Mouse (Mus musculus) cerebellum, adult 2 months (tissue): ENCODE results near the gene Rad51b. TPM values are rescaled to one million over a fixed set of nuclear protein-coding genes. Genes with fewer than 3 reads are reported as not detected.

Experiments
- DNase-seq, 2 experiments: peaks; one replicate each; pipeline ENCODE4 v3.0.0; 2021
- H3K27ac ChIP-seq: fragments of 200-500 bp; 2 replicates; pipeline ENCODE4 v1.5.1; 2012; ENCODE audit warnings: low read length, control low read depth, inconsistent platforms; ENCODE audit not compliant: insufficient read depth
- H3K27me3 ChIP-seq: fragments of 200-500 bp; 2 replicates; pipeline ENCODE4 v1.6.1; 2012; ENCODE audit warnings: inconsistent platforms, mild to moderate bottlenecking, low read length, moderate library complexity; ENCODE audit not compliant: control insufficient read depth, insufficient read depth
- H3K4me1 ChIP-seq: fragments of 200-500 bp; 2 replicates; pipeline ENCODE4 v1.6.1; 2011; ENCODE audit warnings: low read length; ENCODE audit not compliant: control insufficient read depth, insufficient read depth
- H3K4me3 ChIP-seq: fragments of 200-500 bp; replicated peaks from 2 replicates; pipeline ENCODE3; 2011; ENCODE audit warnings: mild to moderate bottlenecking, low read depth, low read length, control low read depth; ENCODE audit not compliant: insufficient read depth
- CTCF ChIP-seq: fragments of 200-500 bp; IDR thresholded peaks from 2 replicates; pipeline ENCODE4 v1.5.1; 2011; ENCODE audit warnings: low read depth, mild to moderate bottlenecking, control low read depth, low read length, moderate library complexity, borderline replicate concordance; ENCODE audit not compliant: insufficient read depth
- POLR2A ChIP-seq: fragments of 200-500 bp; IDR thresholded peaks from 2 replicates; pipeline ENCODE4 v1.6.1; 2011; ENCODE audit warnings: low read length, control low read depth, borderline replicate concordance; ENCODE audit not compliant: insufficient read depth
- WGBS: fragments of 180-500 bp; shearing (Covaris S2); methylation state at CpG from one replicate; pipeline ENCODE4 v1.1.7; 2018; 5-methylcytosine and 5-hydroxymethylcytosine counted together
- polyA plus RNA-seq: library from polyadenylated mRNA; depleted of rRNA; stranded (reverse); fragments of >200 nt; gene quantifications from 2 replicates; pipeline ENCODE4 v1.2.3, GENCODE M21; 2012

Rad51b gene
- polyA plus RNA-seq, 1 experiment = 0.23 TPM

- no peak overlapping the region for H3K27ac ChIP-seq
- no peak overlapping the region for H3K4me3 ChIP-seq
- 71% methylated on average over 12 of the region's 12 CpGs for WGBS
- TF ChIP-seq CTCF (no peak), POLR2A (no peak)
- no peak for DNase-seq
- no peaks in the 10 kb centered on the region for H3K27me3 ChIP-seq
- no peaks in the 10 kb centered on the region; the same call in 1 of the 2 replicates for H3K4me1 ChIP-seq
Observed at GRCm38 (mm10) chr12:79839096-79839941, 542.2 kb downstream of the Rad51b start.

DNA sequence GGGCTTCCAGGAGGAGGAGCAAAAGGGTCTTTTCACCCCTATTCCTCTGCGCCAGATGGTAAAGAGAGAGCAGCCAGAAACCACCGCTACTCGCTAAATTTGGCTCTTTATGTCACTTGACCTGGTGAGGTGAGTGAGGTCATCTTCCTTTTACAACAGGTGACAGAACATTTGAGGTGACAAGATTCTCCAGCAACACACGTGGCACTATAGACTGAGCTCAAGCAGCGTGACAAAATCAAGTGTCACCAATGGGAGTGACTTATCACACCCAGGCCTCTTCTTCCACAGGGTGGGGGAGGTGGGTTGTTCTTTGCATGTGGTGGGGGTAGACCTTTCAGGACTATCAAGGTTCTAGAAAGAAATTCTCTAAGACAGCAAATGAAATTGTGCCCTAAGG, 543.4 kb downstream of the Rad51b start:
- WGBS = 71% methylated on average over 5 of the region's 5 CpGs
- H3K4me3 ChIP-seq = no peak overlapping the region
- DNase-seq = no peak
- H3K4me1 ChIP-seq = no peaks in the 10 kb centered on the region; the same call in 1 of the 2 replicates
- no peaks in the 10 kb centered on the region for H3K27me3 ChIP-seq
- H3K27ac ChIP-seq = no peak overlapping the region
- TF ChIP-seq POLR2A (no peak), CTCF (no peak)

DNA sequence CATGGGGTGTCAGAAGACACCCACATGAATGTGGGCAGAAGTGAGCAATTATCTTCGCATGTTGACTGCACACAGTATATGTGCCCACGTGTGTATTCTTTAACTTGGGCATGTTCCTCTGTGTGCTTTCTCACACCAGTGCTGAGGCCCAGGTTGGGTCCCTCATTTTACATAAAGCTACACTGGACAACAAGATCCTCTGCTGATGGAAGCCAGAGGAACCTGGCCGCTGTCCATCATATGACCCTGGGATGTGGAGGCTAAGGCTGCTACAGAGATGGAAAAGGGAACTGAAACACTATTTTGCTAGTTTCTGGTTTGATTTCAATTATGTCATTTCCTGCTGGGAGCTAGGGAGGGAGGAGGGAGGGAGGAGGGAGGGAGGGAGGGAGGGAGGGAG, 544.2 kb downstream of the Rad51b start:
- no peaks in the 10 kb centered on the region; the same call in 1 of the 2 replicates for H3K4me1 ChIP-seq
- no peak for DNase-seq
- 82% methylated on average over 3 of the region's 3 CpGs for WGBS
- TF ChIP-seq CTCF (no peak), POLR2A (no peak)
- no peak overlapping the region for H3K4me3 ChIP-seq
- H3K27me3 ChIP-seq = no peaks in the 10 kb centered on the region
- H3K27ac ChIP-seq = no peak overlapping the region

GRCm38 (mm10) chr12:79842319-79842718, 545.2 kb downstream of the Rad51b start:
- no peak for TF ChIP-seq CTCF
- TF ChIP-seq POLR2A = no peak
- H3K4me1 ChIP-seq = no peaks in the 10 kb centered on the region; the same call in 1 of the 2 replicates
- DNase-seq = no peak
- WGBS = 34% methylated on average over 7 of the region's 7 CpGs
- H3K27ac ChIP-seq = no peak overlapping the region
- H3K27me3 ChIP-seq = no peaks in the 10 kb centered on the region
- no peak overlapping the region for H3K4me3 ChIP-seq

DNA sequence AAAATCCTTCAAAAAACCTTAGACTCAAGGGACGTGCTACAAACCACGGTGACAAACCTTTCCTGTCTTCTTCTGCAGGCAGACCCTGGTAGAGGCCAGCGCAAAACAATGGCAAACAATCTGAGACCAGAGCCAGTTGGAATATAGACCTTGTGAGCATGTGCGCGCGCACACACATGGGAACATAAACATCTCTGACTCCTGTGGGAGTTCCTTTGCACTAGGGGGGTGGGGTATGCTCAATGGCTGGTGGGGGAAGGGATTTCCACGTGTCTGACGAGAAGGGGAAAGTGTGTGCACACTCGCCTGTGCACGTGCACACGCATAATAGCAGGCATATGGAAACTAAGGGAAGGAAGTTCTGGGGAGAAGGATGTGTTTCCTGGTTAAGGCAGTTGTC, 545.9 kb downstream of the Rad51b start:
- DNase-seq = no peak
- H3K4me3 ChIP-seq = no peak overlapping the region
- H3K27ac ChIP-seq = no peak overlapping the region
- TF ChIP-seq POLR2A = no peak
- no peak for TF ChIP-seq CTCF
- WGBS = 87% methylated on average over 11 of the region's 11 CpGs
- H3K4me1 ChIP-seq = no peaks in the 10 kb centered on the region; the same call in 1 of the 2 replicates
- H3K27me3 ChIP-seq = no peaks in the 10 kb centered on the region

- TF ChIP-seq POLR2A (no peak), CTCF (no peak)
- Histone ChIP-seq H3K4me3 (no peak overlapping the region), H3K27me3 (no peaks in the 10 kb centered on the region), H3K27ac (no peak overlapping the region), H3K4me1 (no peaks in the 10 kb centered on the region)
- no peak for DNase-seq
- WGBS = 48% methylated on average over 6 of the region's 6 CpGs
Observed at GRCm38 (mm10) chr12:79843496-79843895, 546.4 kb downstream of the Rad51b start.

GRCm38 (mm10) chr12:79846247-79847151, 549.4 kb downstream of the Rad51b start:
- Histone ChIP-seq H3K27me3 (no peaks in the 10 kb centered on the region), H3K4me3 (no peak overlapping the region), H3K4me1 (no peaks in the 10 kb centered on the region), H3K27ac (no peak overlapping the region)
- no peak for DNase-seq
- TF ChIP-seq POLR2A (no peak), CTCF (no peak)
- WGBS = 67% methylated on average over 7 of the region's 7 CpGs
